Mouse (Mus musculus) layer of hippocampus, adult 2 months (tissue): ENCODE measurements at regions not wholly inside any gene's neighbourhood (a gene's known extent, or its start where the extent isn't known, plus 50 kb on each side); places are given as distances from the start of the nearest gene placed in this dataset.

Experiments
- DNase-seq, 2 experiments: peaks; one replicate each; pipeline ENCODE4 v3.0.0; 2022; ENCODE audit warnings: low spot score in 2 of 2
- H3K27ac ChIP-seq: fragments of 200-600 bp; 2 replicates; pipeline ENCODE4 v1.8.1; 2022
- H3K4me3 ChIP-seq: fragments of 200-600 bp; 2 replicates; pipeline ENCODE4 v1.8.1; 2022; ENCODE audit warnings: mild to moderate bottlenecking
- CTCF ChIP-seq: fragments of 200-600 bp; conservative IDR thresholded peaks from 2 replicates; pipeline ENCODE4 v1.8.1; 2022; ENCODE audit warnings: antibody characterized with exemption, mild to moderate bottlenecking, moderate library complexity

GRCm38 (mm10) chr10:95773425-95773980 is 69.2 kb downstream of the Gm33543 start:
- no peak overlapping the region for H3K4me3 ChIP-seq
- no peak overlapping the region for H3K27ac ChIP-seq
- TF ChIP-seq CTCF: no peak
- no peak for DNase-seq

GRCm38 (mm10) chr10:95772811-95773424 is 69.8 kb downstream of the Gm33543 start:
- DNase-seq: no peak
- Histone ChIP-seq H3K4me3 (no peak overlapping the region), H3K27ac (no peak overlapping the region)
- TF ChIP-seq CTCF: no peak

- TF ChIP-seq CTCF: no peak
- no peak for DNase-seq
- Histone ChIP-seq H3K4me3 (no peak overlapping the region), H3K27ac (no peak overlapping the region)
These were observed 73.8 kb downstream of the Gm33543 start for GRCm38 (mm10) chr10:95768974-95769373.

GRCm38 (mm10) chr10:95767526-95768161 is 75.1 kb downstream of the Gm33543 start:
- H3K27ac ChIP-seq: no peak overlapping the region
- no peak for DNase-seq
- no peak for TF ChIP-seq CTCF
- no peak overlapping the region for H3K4me3 ChIP-seq

- H3K4me3 ChIP-seq: no peak overlapping the region
- TF ChIP-seq CTCF: no peak
- H3K27ac ChIP-seq: no peak overlapping the region
- DNase-seq: no peak
These were observed 78.6 kb downstream of the Gm33543 start for GRCm38 (mm10) chr10:95764129-95764528.

GRCm38 (mm10) chr10:95762632-95763031 is 80.1 kb downstream of the Gm33543 start:
- Histone ChIP-seq H3K27ac (no peak overlapping the region), H3K4me3 (no peak overlapping the region)
- TF ChIP-seq CTCF: no peak
- DNase-seq: no peak

- TF ChIP-seq CTCF: no peak
- H3K27ac ChIP-seq: no peak overlapping the region
These were observed 80.8 kb downstream of the Gm33543 start for GRCm38 (mm10) chr10:95761969-95762368.

GRCm38 (mm10) chr10:95760121-95760870 is 82.4 kb downstream of the Gm33543 start:
- DNase-seq: no peak
- Histone ChIP-seq H3K27ac (no peak overlapping the region), H3K4me3 (no peak overlapping the region)
- TF ChIP-seq CTCF: no peak

More at GRCm38 (mm10) chr10:95761969-95762368, 80.8 kb downstream of the Gm33543 start:
- DNase-seq: no peak
- H3K4me3 ChIP-seq: no peak overlapping the region

- no peak for DNase-seq
- Histone ChIP-seq H3K4me3 (no peak overlapping the region), H3K27ac (no peak overlapping the region)
- TF ChIP-seq CTCF: no peak
These were observed 84.5 kb downstream of the Gm33543 start for GRCm38 (mm10) chr10:95758181-95758580.

GRCm38 (mm10) chr10:95755429-95755828 is 82.2 kb upstream of the Anapc15-ps start:
- DNase-seq: no peak
- Histone ChIP-seq H3K4me3 (no peak overlapping the region), H3K27ac (no peak overlapping the region)
- TF ChIP-seq CTCF: no peak

- Histone ChIP-seq H3K27ac (no peak overlapping the region), H3K4me3 (no peak overlapping the region)
- DNase-seq: no peak
- TF ChIP-seq CTCF: no peak
These were observed 80.2 kb upstream of the Anapc15-ps start for GRCm38 (mm10) chr10:95753396-95753905.

- TF ChIP-seq CTCF: no peak
- no peak for DNase-seq
These were observed 75.1 kb upstream of the Anapc15-ps start for GRCm38 (mm10) chr10:95748360-95748759.

GRCm38 (mm10) chr10:95747939-95748338 is 74.7 kb upstream of the Anapc15-ps start:
- no peak for TF ChIP-seq CTCF
- no peak for DNase-seq
- Histone ChIP-seq H3K4me3 (no peak overlapping the region), H3K27ac (no peak overlapping the region)

More at GRCm38 (mm10) chr10:95748360-95748759, 75.1 kb upstream of the Anapc15-ps start:
- Histone ChIP-seq H3K4me3 (no peak overlapping the region), H3K27ac (no peak overlapping the region)
